Mouse (Mus musculus): ENCODE measurements around the gene Dlx5. TPM values are rescaled to one million over a fixed set of nuclear protein-coding genes. Genes with fewer than 3 reads are reported as not detected.
A peak's percentile ranks its signal among the peaks of the same experiment; 100 is the strongest.

Dlx5 gene
- polyA plus RNA-seq, 1 experiment from 2014 or later, result 0.47 TPM

GRCm38 (mm10) chr6:6886225-6886624, 4.3 kb upstream of the Dlx5 start:
- WGBS, result 86% methylated on average over 3 of the region's 3 CpGs
- Histone ChIP-seq H3K4me3 (ENCODE audit: low read length) (no peak overlapping the region), H3K9ac (replicated peaks; ENCODE audit: low read length) (no peak overlapping the region), H3K9me3 (ENCODE audit: low read length) (no peaks in the 10 kb centered on the region), H3K27me3 (ENCODE audit: insufficient read depth, low read length) (peaks cover 54% of the 10 kb centered on the region), H3K36me3 (ENCODE audit: insufficient read depth, low read length) (no peaks in the 10 kb centered on the region), H3K27ac (ENCODE audit: low read length) (no peak overlapping the region), H3K4me2 (replicated peaks; ENCODE audit: low read depth, low read length) (no peak overlapping the region), H3K4me1 (ENCODE audit: insufficient read depth, low read length) (peaks cover 4% of the 10 kb centered on the region)
- no peak for ATAC-seq (ENCODE audit: low FRiP score, low TSS enrichment)

- WGBS, result 3% methylated on average over 12 of the region's 12 CpGs
- H3K9me3 ChIP-seq (ENCODE audit: low read length), result no peaks in the 10 kb centered on the region
- peak; percentile 32; the same call in 1 of the 2 replicates for ATAC-seq (ENCODE audit: low FRiP score, low TSS enrichment)
- H3K4me2 ChIP-seq (replicated peaks; ENCODE audit: low read depth, low read length), result no peak overlapping the region
- H3K27ac ChIP-seq (ENCODE audit: low read length), result no peak overlapping the region
- H3K4me3 ChIP-seq (ENCODE audit: low read length), result no peak overlapping the region
- H3K4me1 ChIP-seq (ENCODE audit: insufficient read depth, low read length), result peaks cover 7% of the 10 kb centered on the region
- H3K36me3 ChIP-seq (ENCODE audit: insufficient read depth, low read length), result no peaks in the 10 kb centered on the region
- H3K27me3 ChIP-seq (ENCODE audit: insufficient read depth, low read length), result peaks cover 64% of the 10 kb centered on the region
- no peak overlapping the region for H3K9ac ChIP-seq (replicated peaks; ENCODE audit: low read length)
Measured at GRCm38 (mm10) chr6:6884897-6885296, 3.0 kb upstream of the Dlx5 start.

GRCm38 (mm10) chr6:6882266-6882797, 447 bp upstream of the Dlx5 start:
- H3K4me1 ChIP-seq (ENCODE audit: insufficient read depth, low read length), result peaks cover 7% of the 10 kb centered on the region
- no peaks in the 10 kb centered on the region for H3K36me3 ChIP-seq (ENCODE audit: insufficient read depth, low read length)
- H3K9ac ChIP-seq (replicated peaks; ENCODE audit: low read length), result no peak overlapping the region
- peaks cover 82% of the 10 kb centered on the region for H3K27me3 ChIP-seq (ENCODE audit: insufficient read depth, low read length)
- 7% methylated on average over 10 of the region's 11 CpGs for WGBS
- no peak overlapping the region for H3K4me3 ChIP-seq (ENCODE audit: low read length)
- H3K27ac ChIP-seq (ENCODE audit: low read length), result no peak overlapping the region
- H3K9me3 ChIP-seq (ENCODE audit: low read length), result no peaks in the 10 kb centered on the region
- no peak for ATAC-seq (ENCODE audit: low FRiP score, low TSS enrichment)
- peak overlapping the region; percentile 72 for H3K4me2 ChIP-seq (replicated peaks; ENCODE audit: low read depth, low read length)

- Histone ChIP-seq H3K4me3 (ENCODE audit: low read length) (peak overlapping the region; percentile 45), H3K36me3 (ENCODE audit: insufficient read depth, low read length) (no peaks in the 10 kb centered on the region), H3K27ac (ENCODE audit: low read length) (no peak overlapping the region), H3K4me1 (ENCODE audit: insufficient read depth, low read length) (peaks cover 7% of the 10 kb centered on the region), H3K27me3 (ENCODE audit: insufficient read depth, low read length) (peaks cover 90% of the 10 kb centered on the region), H3K9me3 (ENCODE audit: low read length) (no peaks in the 10 kb centered on the region), H3K9ac (replicated peaks; ENCODE audit: low read length) (0 out of 2 replicates have a peak overlapping the region, but pooled peaks have one; percentile 9), H3K4me2 (replicated peaks; ENCODE audit: low read depth, low read length) (peak overlapping the region; percentile 72)
- peak; percentile 40; the same call in 1 of the 2 replicates for ATAC-seq (ENCODE audit: low FRiP score, low TSS enrichment)
- WGBS, result under 1% methylated on average over 27 of the region's 30 CpGs
Measured at GRCm38 (mm10) chr6:6881115-6881637, 709 bp downstream of the Dlx5 start.

- peak overlapping the region; percentile 72 for H3K4me2 ChIP-seq (replicated peaks; ENCODE audit: low read depth, low read length)
Measured at GRCm38 (mm10) chr6:6880361-6881114, 1.3 kb downstream of the Dlx5 start.

GRCm38 (mm10) chr6:6879371-6880325, 2.2 kb downstream of the Dlx5 start:
- H3K4me3 ChIP-seq (ENCODE audit: low read length), result no peak overlapping the region
- no peak overlapping the region for H3K9ac ChIP-seq (replicated peaks; ENCODE audit: low read length)
- H3K4me2 ChIP-seq (replicated peaks; ENCODE audit: low read depth, low read length), result no peak overlapping the region
- no peaks in the 10 kb centered on the region for H3K36me3 ChIP-seq (ENCODE audit: insufficient read depth, low read length)
- no peak overlapping the region for H3K27ac ChIP-seq (ENCODE audit: low read length)
- no peak for ATAC-seq (ENCODE audit: low FRiP score, low TSS enrichment)
- H3K9me3 ChIP-seq (ENCODE audit: low read length), result no peaks in the 10 kb centered on the region
- H3K4me1 ChIP-seq (ENCODE audit: insufficient read depth, low read length), result peaks cover 7% of the 10 kb centered on the region
- WGBS, result 1% methylated on average over 44 of the region's 44 CpGs
- peaks cover 99% of the 10 kb centered on the region for H3K27me3 ChIP-seq (ENCODE audit: insufficient read depth, low read length)

More at GRCm38 (mm10) chr6:6880361-6881114, 1.3 kb downstream of the Dlx5 start:
- Histone ChIP-seq H3K9ac (replicated peaks; ENCODE audit: low read length) (no peak overlapping the region), H3K36me3 (ENCODE audit: insufficient read depth, low read length) (no peaks in the 10 kb centered on the region), H3K27ac (ENCODE audit: low read length) (no peak overlapping the region), H3K4me3 (ENCODE audit: low read length) (peak overlapping the region; percentile 45), H3K4me1 (ENCODE audit: insufficient read depth, low read length) (peaks cover 7% of the 10 kb centered on the region), H3K9me3 (ENCODE audit: low read length) (no peaks in the 10 kb centered on the region), H3K27me3 (ENCODE audit: insufficient read depth, low read length) (peaks cover 93% of the 10 kb centered on the region)
- no peak for ATAC-seq (ENCODE audit: low FRiP score, low TSS enrichment)
- WGBS, result under 1% methylated on average over 24 of the region's 24 CpGs

GRCm38 (mm10) chr6:6878841-6879291, 3.0 kb downstream of the Dlx5 start:
- no peak overlapping the region for H3K4me2 ChIP-seq (replicated peaks; ENCODE audit: low read depth, low read length)
- no peak overlapping the region for H3K4me3 ChIP-seq (ENCODE audit: low read length)
- peaks cover 100% of the 10 kb centered on the region for H3K27me3 ChIP-seq (ENCODE audit: insufficient read depth, low read length)
- no peaks in the 10 kb centered on the region for H3K36me3 ChIP-seq (ENCODE audit: insufficient read depth, low read length)
- no peak overlapping the region for H3K27ac ChIP-seq (ENCODE audit: low read length)
- peaks cover 7% of the 10 kb centered on the region for H3K4me1 ChIP-seq (ENCODE audit: insufficient read depth, low read length)
- WGBS, result 0% methylated on average over 14 of the region's 14 CpGs
- H3K9me3 ChIP-seq (ENCODE audit: low read length), result no peaks in the 10 kb centered on the region
- peak; percentile 11; the same call in 1 of the 2 replicates for ATAC-seq (ENCODE audit: low FRiP score, low TSS enrichment)
- H3K9ac ChIP-seq (replicated peaks; ENCODE audit: low read length), result no peak overlapping the region

GRCm38 (mm10) chr6:6877981-6878840, 3.7 kb downstream of the Dlx5 start:
- WGBS, result 5% methylated on average over 34 of the region's 34 CpGs
- Histone ChIP-seq H3K9ac (replicated peaks; ENCODE audit: low read length) (no peak overlapping the region), H3K4me2 (replicated peaks; ENCODE audit: low read depth, low read length) (no peak overlapping the region), H3K4me3 (ENCODE audit: low read length) (no peak overlapping the region), H3K27ac (ENCODE audit: low read length) (no peak overlapping the region), H3K9me3 (ENCODE audit: low read length) (no peaks in the 10 kb centered on the region), H3K27me3 (ENCODE audit: insufficient read depth, low read length) (peaks cover 100% of the 10 kb centered on the region), H3K4me1 (ENCODE audit: insufficient read depth, low read length) (peaks cover 7% of the 10 kb centered on the region), H3K36me3 (ENCODE audit: insufficient read depth, low read length) (no peaks in the 10 kb centered on the region)
- ATAC-seq (ENCODE audit: low FRiP score, low TSS enrichment), result 0 out of 2 replicates have a peak, but pooled peaks have one; percentile 14

Measured in kidney, embryonic 16.5 days (tissue).